Mouse (Mus musculus) embryonic facial prominence, embryonic 12.5 days (tissue): ENCODE results near the gene Ppp1r12b. TPM values are rescaled to one million over a fixed set of nuclear protein-coding genes. Genes with fewer than 3 reads are reported as not detected.

Experiments
- ATAC-seq: fragments of 200-750 bp; cut with Nextera tagmentation; 2 replicates; pipeline ENCODE4 v1.8.0; 2017; ENCODE audit not compliant: insufficient number of reproducible peaks, insufficient read depth, low FRiP score, low TSS enrichment
- H3K27ac ChIP-seq: fragments of 300-500 bp; sonication (generic); 2 replicates; pipeline ENCODE4 v1.5.1; 2016; ENCODE audit warnings: mild to moderate bottlenecking
- H3K27me3 ChIP-seq: fragments of 300-500 bp; sonication (generic); 2 replicates; pipeline ENCODE4 v1.6.1; 2016; ENCODE audit warnings: mild to moderate bottlenecking, moderate library complexity
- H3K36me3 ChIP-seq: fragments of 300-500 bp; sonication (generic); 2 replicates; pipeline ENCODE4 v1.6.1; 2016; ENCODE audit warnings: mild to moderate bottlenecking
- H3K4me1 ChIP-seq: fragments of 300-500 bp; sonication (generic); 2 replicates; pipeline ENCODE4 v1.6.1; 2016
- H3K4me2 ChIP-seq: fragments of 300-500 bp; sonication (generic); replicated peaks from 2 replicates; pipeline ENCODE4 v1.6.1; 2016; ENCODE audit warnings: mild to moderate bottlenecking, moderate library complexity
- H3K4me3 ChIP-seq: fragments of 300-500 bp; sonication (generic); 2 replicates; pipeline ENCODE4 v1.5.1; 2016; ENCODE audit warnings: mild to moderate bottlenecking
- H3K9ac ChIP-seq: fragments of 300-500 bp; sonication (generic); 2 replicates; pipeline ENCODE4 v1.6.1; 2016; ENCODE audit warnings: mild to moderate bottlenecking, moderate library complexity
- H3K9me3 ChIP-seq: fragments of 300-500 bp; sonication (generic); 2 replicates; pipeline ENCODE4 v1.6.1; 2016; ENCODE audit warnings: mild to moderate bottlenecking, moderate library complexity
- WGBS: fragments of 180-500 bp; shearing (Covaris S2); methylation state at CpG from one replicate; pipeline ENCODE4 v1.1.7; 2016; 5-methylcytosine and 5-hydroxymethylcytosine counted together
- microRNA-seq: library from miRNA; unstranded; fragments of <30 nt; microRNA quantifications from one replicate; pipeline ENCODE4, GENCODE M21; 2017
- polyA plus RNA-seq: library from polyadenylated mRNA; unstranded; fragments of >200 nt; fragmentation: Nextera tagmentation; extraction: Ambion mirVana; gene quantifications from 2 replicates; pipeline ENCODE4 v1.2.1, GENCODE M21; 2016

Ppp1r12b gene
- polyA plus RNA-seq, 1 experiment from 2014 or later, result 9.6 TPM

DNA sequence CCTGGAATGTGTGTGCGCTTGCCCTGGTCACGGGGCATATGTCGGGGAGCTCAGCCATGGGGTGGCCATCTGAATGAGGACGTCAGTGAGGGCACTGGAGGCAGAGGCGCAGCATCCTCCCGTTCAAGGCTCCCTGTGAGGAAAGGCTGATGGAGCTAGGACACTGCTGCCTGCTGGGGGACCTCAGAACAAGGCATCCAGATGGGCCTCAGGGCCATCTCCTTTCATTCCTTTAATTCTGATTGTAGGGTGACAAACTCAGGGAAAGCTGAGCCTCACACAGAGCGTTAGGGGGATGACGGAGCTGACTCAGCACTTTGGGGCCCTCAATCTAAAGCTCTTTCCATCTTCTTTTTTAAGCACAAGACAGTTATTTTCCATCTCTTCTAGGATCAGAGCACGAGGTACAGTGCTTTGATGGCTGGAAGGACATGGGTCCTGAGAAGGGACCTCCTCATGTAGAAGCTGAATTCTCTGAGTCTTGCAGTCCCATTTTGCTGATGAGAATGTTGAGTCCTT is 242.9 kb downstream of the Ppp1r12b start:
- Histone ChIP-seq H3K27ac (no peak overlapping the region), H3K4me3 (no peak overlapping the region), H3K4me2 (no peak overlapping the region), H3K36me3 (no peaks in the 10 kb centered on the region), H3K9ac (no peak overlapping the region), H3K9me3 (no peaks in the 10 kb centered on the region), H3K27me3 (peaks cover 49% of the 10 kb centered on the region), H3K4me1 (peaks cover 20% of the 10 kb centered on the region)
- no peak for ATAC-seq
- WGBS, result 76% methylated on average over 9 of the region's 9 CpGs

DNA sequence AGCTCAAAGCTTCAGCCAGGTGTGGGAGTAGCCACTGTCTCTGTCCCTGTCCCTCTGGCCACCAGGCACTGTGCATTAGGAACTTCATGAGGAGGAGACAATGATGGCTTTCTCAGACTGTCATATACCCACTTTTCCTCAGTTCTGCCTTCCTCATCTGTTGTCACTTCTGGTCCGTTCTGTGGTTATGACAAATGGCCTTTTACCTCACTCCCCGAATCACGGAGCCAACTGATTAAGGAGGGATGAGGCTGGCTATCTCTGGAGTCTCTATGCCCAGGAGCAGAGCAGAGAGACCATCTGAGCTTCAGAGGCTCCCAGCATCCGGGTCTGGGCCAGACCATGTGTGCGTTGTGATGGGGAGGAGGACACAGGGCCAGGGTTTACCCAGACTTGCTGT is 244.1 kb downstream of the Ppp1r12b start:
- no peak overlapping the region for H3K9ac ChIP-seq
- no peak for ATAC-seq
- no peak overlapping the region for H3K27ac ChIP-seq
- peaks cover 60% of the 10 kb centered on the region for H3K27me3 ChIP-seq
- WGBS, result 76% methylated on average over 5 of the region's 5 CpGs
- no peak overlapping the region for H3K4me2 ChIP-seq
- H3K36me3 ChIP-seq, result no peaks in the 10 kb centered on the region
- H3K9me3 ChIP-seq, result no peaks in the 10 kb centered on the region
- peaks cover 20% of the 10 kb centered on the region for H3K4me1 ChIP-seq
- H3K4me3 ChIP-seq, result no peak overlapping the region

DNA sequence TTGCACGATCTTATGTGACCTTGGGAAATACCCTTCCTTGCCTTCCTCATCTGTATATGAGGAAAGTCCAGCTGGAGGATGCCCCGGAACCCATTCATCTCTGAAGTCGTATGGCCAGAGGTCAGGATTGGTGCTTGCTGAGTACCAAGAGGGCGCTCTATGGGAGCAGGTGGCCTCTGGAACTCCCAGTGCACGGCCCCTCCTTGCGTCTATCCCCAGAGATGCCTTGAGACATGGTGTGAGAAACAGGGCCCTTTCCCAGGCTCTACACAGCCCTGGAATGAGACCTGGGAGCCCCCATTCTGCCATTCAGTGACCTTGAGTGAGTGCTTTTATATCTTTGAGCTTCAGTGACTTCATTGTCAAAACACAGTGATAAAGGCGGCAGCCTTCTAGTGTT is 244.7 kb downstream of the Ppp1r12b start:
- no peaks in the 10 kb centered on the region for H3K36me3 ChIP-seq
- no peaks in the 10 kb centered on the region for H3K9me3 ChIP-seq
- H3K4me3 ChIP-seq, result no peak overlapping the region
- ATAC-seq, result no peak
- H3K4me2 ChIP-seq, result no peak overlapping the region
- H3K27me3 ChIP-seq, result peaks cover 66% of the 10 kb centered on the region
- WGBS, result 66% methylated on average over 7 of the region's 7 CpGs
- H3K9ac ChIP-seq, result no peak overlapping the region
- peaks cover 20% of the 10 kb centered on the region for H3K4me1 ChIP-seq
- H3K27ac ChIP-seq, result no peak overlapping the region

DNA sequence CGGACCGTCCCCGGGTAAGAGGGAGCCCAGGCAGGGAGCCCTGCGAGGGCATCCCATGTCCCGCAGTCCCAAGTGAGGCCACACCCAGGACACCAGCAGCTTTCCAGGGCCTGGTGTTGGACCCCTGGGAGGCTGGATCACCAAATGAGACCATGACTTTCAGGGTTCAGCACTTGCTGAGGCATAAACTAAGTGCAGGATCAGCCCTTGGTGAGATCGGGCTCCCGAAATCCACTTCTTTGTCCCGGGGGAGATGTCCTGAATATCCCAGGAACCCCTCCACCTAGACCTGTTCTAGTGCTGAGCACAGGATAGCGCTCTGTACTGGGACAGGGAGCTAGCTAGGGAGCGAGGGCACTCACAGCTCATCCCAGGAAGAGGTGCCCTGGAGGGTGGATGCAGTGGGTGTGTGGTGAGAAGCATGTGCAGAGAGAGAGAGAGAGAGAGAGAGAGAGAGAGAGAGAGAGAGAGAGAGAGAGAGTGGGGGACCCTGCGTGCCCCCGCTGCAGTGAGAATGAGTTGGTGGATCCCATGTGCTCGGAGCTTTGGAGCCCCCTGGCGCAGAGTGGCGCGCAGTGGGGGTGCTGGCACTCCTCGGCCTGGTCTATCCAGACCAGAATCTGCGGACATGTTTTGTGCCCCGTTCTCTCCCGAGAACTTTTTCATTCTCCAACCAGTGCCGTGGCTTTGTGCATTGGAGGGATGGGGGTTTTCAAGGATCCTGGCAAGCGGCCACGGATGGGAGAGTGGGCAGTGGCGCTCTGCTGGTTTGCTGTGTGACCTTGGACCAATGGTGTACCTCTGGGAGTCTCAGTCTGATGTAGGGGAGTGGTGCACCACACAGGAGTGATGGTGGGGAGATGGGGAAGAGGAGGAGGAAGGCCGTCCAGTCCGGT is 246.1 kb downstream of the Ppp1r12b start:
- peaks cover 75% of the 10 kb centered on the region for H3K27me3 ChIP-seq
- ATAC-seq, result no peak

DNA sequence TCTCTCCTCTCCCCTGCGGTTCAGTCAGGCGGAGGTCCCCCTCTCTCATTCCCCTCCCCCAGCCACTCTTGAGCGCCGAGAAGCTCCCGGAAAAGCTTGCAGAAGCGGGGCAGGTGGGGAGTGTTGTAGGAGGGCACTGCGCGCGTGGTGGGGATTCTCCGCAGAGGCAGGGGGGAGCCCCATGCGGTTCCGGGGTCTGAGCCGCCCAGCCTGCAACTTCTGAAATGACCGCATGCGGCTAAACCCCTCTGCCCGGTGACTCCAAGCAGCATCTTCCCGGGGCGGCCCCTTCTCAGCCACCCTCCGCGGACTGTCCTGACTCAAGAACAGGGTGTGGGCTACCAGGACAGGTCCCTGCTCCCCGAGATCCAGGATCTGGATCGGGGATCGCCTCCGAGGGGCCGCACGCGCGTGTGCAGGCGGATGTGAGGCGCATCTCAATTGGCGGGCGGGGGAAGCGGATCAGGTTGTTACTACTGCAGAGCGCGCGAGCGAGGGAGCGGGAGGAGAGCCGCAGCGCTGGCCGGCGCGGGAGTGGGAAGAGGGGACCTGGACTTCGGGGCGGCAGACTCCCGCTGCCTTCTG is 246.8 kb downstream of the Ppp1r12b start:
- under 1% methylated on average over 46 of the region's 46 CpGs for WGBS
- Histone ChIP-seq H3K4me2 (peak overlapping the region; percentile 98), H3K27ac (no peak overlapping the region), H3K9ac (peak overlapping the region; percentile 56), H3K4me1 (peaks cover 20% of the 10 kb centered on the region), H3K36me3 (no peaks in the 10 kb centered on the region), H3K9me3 (no peaks in the 10 kb centered on the region), H3K27me3 (peaks cover 75% of the 10 kb centered on the region), H3K4me3 (peak overlapping the region; percentile 55)
- ATAC-seq, result no peak; the same call in 1 of the 2 replicates

More for the DNA sequence above, 246.1 kb downstream of the Ppp1r12b start:
- Histone ChIP-seq H3K4me3 (peak overlapping the region; percentile 55), H3K9me3 (no peaks in the 10 kb centered on the region), H3K36me3 (no peaks in the 10 kb centered on the region), H3K4me2 (peak overlapping the region; percentile 98), H3K27ac (no peak overlapping the region), H3K4me1 (peaks cover 20% of the 10 kb centered on the region), H3K9ac (peak overlapping the region; percentile 56)
- WGBS, result 13% methylated on average over 26 of the region's 26 CpGs

DNA sequence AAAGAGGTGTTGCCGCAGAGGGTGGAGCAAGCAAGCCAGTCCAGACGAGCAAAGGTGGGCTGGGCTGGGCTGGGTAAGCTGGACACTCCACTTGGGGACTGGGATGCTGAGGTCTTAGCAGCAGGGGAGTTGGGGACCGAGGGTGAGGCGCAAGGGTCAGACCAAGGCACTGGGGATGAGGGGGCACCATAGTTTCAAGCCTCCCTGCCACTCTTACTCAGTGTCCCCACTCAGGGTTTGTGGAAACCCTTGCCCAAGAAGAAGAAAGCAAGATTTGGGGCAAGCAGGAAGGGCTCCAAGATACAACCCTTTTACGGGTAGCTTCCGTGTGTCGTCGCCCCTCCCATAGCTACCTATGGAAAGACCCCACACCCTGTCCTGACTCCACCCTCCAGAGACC is 247.5 kb downstream of the Ppp1r12b start:
- H3K27ac ChIP-seq, result no peak overlapping the region
- no peaks in the 10 kb centered on the region for H3K9me3 ChIP-seq
- H3K9ac ChIP-seq, result 0 out of 2 replicates have a peak overlapping the region, but pooled peaks have one; percentile 56
- H3K4me1 ChIP-seq, result peaks cover 17% of the 10 kb centered on the region
- no peak for ATAC-seq
- no peaks in the 10 kb centered on the region for H3K36me3 ChIP-seq
- H3K4me3 ChIP-seq, result peak overlapping the region; percentile 55
- peaks cover 71% of the 10 kb centered on the region for H3K27me3 ChIP-seq
- H3K4me2 ChIP-seq, result peak overlapping the region; percentile 98
- 6% methylated on average over 8 of the region's 8 CpGs for WGBS

DNA sequence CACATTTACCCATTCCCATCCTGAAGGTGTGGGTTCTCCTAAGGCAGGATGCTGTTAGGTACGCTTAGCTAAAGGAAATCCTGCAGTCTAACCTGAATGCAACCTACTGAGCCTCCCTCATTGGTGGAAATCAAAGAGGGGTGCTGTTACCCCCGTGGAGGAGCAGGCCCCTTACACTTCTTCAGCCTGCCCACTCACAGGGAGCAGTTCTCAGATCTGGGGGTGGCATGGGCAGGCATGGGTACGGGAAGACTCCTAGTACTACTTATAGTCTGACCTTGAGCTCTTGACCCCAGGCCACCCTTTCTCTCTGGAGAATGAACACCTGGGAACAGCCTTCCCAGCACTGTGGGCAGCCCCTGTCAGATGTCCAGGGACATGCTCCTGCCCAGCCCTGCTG is 248.2 kb downstream of the Ppp1r12b start:
- H3K4me1 ChIP-seq, result peaks cover 15% of the 10 kb centered on the region
- H3K9me3 ChIP-seq, result no peaks in the 10 kb centered on the region
- ATAC-seq, result no peak
- H3K27me3 ChIP-seq, result peaks cover 69% of the 10 kb centered on the region
- no peak overlapping the region for H3K4me2 ChIP-seq
- no peak overlapping the region for H3K9ac ChIP-seq
- no peaks in the 10 kb centered on the region for H3K36me3 ChIP-seq
- WGBS, result 71% methylated on average over 3 of the region's 3 CpGs
- H3K4me3 ChIP-seq, result no peak overlapping the region
- no peak overlapping the region for H3K27ac ChIP-seq

DNA sequence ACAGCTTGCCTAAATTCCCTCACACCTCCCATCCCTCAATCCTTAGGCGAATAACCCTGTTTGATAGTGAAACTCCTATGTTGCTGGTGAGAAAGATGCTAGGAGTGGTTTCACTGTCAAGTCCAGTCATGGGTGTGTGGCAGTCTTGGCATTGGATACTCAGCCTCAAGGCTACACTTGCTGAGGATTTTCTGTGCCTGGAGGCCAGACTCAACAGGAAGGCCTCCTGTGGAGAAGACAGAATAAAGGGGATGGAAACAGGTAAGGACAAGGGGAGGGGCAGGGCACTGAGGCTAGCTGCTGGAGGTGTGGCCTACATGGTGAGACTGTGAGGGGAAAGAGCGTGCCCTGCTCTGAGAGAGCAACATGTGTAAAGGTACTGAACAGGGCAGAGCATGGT is 249.2 kb downstream of the Ppp1r12b start:
- Histone ChIP-seq H3K27ac (no peak overlapping the region), H3K4me1 (peaks cover 15% of the 10 kb centered on the region), H3K4me3 (no peak overlapping the region), H3K36me3 (no peaks in the 10 kb centered on the region), H3K9ac (no peak overlapping the region), H3K27me3 (peaks cover 63% of the 10 kb centered on the region), H3K9me3 (no peaks in the 10 kb centered on the region), H3K4me2 (no peak overlapping the region)
- no peak for ATAC-seq
- 46% methylated on average over 2 of the region's 2 CpGs for WGBS

Small RNA genes within 50 kb of the gene (microRNA-seq; reads per million reads assigned to microRNA genes)
- not detected for gene Gm22232

Other genes with a start within 250 kb of the Ppp1r12b start
- 34.8 and 35.6 TPM in 2 replicates for gene Ube2t, start 6.6 kb upstream of the Ppp1r12b start, polyA plus RNA-seq
- 3.5 and 3.9 TPM in 2 replicates for gene Lgr6, start 149.3 kb upstream of the Ppp1r12b start, polyA plus RNA-seq
- 1.4 and 1.7 TPM in 2 replicates for gene Ptpn7, start 176.8 kb upstream of the Ppp1r12b start, polyA plus RNA-seq
- 78.6 and 81.2 TPM in 2 replicates for gene Arl8a, start 190.9 kb upstream of the Ppp1r12b start, polyA plus RNA-seq
- gene Gpr37l1, start 211.7 kb upstream of the Ppp1r12b start, polyA plus RNA-seq, result not detected in 2 replicates